Mouse (Mus musculus) spleen, postnatal 4 days (tissue): ENCODE measurements around the gene Tnxb.
A peak's percentile ranks its signal among the peaks of the same experiment; 100 is the strongest.
"Not testable (repeated sequence)": the region's sequence is repeated elsewhere in the genome, so short reads cannot be mapped to it uniquely, and the experiment has no call there.

ENCODE experiments used
- DNase-seq, 2 experiments: peaks; one replicate each; pipeline ENCODE4 v3.0.0; 2022; ENCODE audit warnings: low spot score in 2 of 2

Gene Tnxb

DNA sequence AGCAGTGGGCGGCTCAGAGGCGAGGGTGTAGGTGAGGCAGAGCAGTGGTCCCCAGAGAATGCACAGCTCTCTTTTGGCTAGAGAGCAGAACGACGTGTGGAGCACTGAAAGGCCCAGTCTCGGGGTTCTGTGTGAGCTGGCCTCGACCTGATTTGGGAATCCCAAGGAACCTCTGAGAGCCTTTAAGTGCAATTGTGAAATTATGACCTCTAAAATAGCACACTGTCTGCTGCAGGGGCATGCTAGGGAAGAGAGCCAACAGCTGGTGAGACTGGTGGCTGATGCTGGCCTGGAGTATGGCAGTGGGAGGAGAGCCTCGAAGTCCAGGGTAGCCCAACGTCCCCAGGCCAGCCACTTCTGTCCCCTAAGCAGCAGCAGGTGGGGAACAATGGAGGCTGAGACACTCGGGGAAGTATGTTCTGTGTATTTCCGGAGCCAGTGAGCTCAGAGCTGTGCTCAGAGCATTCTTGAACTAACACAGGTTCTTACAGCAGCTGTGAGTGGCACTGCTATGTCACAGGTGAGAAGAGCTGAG lies 13.4 kb downstream of the Tnxb start:
- no peak for DNase-seq

DNA sequence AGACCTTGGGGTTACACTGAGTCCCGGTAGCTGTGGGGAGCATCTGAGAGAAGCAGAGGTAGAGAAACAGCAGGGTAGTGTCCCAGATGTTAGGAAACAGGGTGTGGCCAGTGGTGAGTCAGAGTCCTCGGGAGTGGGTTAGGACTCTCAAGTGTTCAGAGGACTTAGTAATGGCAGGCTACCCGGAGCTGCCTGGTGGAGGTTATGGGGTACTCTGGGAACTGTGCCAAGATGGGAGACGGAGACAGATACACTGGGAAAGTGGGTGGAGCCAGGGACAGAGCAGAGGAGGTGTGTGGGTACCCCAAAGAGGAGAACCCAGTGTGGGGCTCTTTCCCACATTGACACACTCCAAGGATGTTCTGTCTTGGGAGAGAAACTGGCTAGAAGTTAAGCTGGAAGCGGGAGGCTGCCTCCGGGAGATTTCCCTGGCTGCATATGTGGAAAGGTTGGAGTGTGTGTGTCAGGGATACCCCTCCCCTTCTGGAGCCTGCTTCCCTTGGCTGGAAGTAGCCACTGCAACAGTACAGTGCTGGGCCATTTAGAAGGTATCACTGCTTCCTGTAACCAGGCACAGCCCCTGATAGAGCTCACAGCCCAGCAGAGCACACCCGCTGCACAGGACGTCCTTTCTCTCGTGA lies 14.0 kb downstream of the Tnxb start:
- DNase-seq = no peak

DNA sequence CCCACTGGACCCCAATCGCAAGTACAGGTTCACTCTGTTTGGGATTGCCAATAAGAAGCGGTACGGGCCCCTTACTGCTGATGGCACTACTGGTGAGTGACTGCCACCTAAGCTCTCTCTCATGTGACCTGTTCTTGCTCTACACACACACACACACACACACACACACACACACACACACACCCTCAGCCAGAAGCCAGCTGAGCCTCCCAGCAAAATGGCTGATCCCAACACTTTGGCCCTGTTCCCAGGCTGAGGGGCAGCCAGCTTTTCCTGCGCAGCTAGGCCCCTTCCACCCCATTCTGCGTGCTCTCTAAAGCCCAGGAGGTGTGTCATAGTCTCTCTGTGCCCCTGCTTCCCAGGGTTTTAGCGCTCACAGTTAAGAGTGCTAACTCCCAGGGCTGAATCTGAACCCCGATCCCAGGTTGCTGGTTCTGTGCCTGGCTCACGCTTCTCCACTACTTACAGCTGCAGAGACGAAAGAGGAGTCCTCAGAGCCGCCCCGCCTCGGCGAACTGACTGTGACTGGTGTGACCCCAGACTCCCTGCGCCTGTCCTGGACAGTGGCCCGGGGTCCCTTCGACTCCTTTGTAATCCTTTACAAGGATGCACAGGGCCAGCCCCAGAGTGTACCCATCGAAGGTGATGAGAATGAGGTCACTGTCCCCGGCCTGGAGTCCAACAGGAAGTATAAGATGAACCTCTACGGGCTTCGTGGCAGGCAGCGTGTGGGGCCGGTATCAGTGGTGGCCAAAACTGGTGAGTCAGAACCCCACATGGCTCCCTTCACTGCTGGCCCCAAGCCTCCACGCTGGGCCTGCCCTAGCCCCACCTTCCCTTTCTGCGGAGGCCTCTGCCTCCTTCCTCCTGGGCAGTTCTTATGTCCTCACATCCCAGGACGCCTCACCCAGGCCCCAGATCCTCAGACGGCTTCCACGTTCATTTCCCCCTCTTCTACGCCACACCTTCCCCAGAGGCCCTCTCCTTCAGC lies 15.1 kb downstream of the Tnxb start:
- no peak for DNase-seq

DNA sequence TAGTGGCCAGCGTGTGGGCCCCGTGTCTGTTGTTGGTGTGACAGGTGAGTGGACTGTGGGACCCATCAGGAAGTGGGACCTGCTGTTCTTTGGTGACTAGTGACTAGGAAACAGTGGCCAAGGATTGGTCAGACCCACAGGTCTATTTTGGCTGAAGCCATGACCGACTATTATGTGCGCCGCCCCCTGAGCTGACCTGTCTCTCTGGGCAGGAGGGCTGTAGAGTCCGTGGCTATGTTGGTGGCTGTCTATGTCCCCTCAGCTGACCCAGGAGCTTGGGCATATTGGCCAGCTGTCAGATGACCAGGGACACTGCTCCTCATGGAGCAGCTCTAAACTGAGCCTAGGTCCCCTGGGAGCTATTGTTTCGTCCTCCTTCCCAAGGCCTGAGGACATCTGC lies 18.6 kb downstream of the Tnxb start:
- DNase-seq = no peak

DNA sequence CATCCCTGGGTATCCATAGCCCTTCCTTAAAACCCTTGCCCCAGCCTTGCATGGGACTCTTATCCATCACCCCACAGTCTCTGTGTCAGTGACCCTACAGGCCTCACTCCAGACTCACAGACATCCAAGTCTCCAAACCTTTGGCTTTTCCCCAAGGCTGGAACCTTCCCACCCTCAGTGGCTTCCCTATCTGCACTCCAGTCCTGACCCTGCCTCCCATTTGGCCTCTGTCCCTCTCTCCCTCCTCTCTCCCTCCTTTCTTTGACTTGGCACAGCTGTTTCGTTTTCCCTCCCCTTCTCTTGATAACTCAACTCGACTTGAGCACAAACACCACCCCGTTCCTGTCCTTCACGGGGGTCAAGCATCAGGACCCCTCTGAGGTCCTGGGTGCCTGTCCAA lies 20.1 kb downstream of the Tnxb start:
- DNase-seq = no peak

DNA sequence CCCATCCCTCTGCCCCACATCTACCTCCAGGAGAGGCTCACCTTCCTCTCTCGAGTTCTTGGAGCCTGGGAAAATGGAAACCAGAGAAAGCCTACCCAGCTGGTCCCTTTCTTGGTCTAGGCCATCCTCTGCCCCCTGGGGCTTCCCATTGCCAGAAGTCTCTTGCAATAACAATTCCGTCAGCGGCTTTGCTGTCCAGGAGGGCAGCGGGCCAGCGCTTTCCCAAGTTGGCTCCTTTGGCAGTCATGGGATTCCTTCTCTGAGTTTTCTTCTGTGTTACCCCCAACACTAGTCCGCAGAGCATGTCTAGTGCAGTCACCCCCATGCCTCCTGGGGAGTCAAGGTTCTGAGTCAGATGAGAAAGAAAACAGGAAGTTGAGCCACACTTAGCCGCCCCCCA lies 22.6 kb downstream of the Tnxb start:
- DNase-seq = no peak

DNA sequence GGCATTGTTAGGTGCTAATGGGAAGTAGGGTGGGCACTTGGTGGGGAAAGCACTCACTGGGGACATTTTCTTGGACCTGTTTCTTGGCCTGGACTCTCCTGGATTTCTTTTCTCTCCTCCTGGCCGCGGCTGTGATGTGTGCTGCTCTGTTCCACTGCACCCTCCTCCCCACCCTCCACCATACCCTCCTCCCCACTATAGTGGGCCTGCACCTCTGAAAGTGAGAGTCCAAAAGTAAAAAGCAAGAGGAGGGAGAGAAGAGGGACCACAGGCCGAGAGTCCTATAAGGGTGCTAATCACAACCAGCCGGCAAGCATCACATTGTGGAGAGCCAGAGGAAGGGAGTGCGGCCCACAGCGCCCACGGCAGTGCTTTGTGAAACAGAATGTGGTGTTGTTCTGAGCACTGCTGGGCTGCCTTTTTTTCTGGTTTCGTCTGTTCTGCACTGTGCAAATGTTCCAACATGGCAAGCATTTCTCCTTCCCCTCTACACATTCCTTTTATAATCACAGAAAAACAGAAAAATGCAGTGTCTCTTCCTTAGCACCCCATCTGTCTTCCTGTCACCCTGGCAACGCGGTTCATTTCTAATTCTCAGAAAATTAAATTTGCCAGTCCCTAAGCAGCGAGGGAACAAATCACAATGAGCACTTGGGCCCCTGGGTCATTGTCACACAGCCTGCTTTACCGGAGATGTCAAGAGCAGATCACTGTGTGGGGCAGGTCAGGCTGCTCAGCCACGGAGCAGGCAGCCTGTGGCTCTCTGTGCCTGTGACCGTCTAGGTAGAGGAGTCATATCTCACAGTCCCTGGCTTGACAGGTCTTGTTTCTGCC lies 29.5 kb downstream of the Tnxb start:
- no peak for DNase-seq

DNA sequence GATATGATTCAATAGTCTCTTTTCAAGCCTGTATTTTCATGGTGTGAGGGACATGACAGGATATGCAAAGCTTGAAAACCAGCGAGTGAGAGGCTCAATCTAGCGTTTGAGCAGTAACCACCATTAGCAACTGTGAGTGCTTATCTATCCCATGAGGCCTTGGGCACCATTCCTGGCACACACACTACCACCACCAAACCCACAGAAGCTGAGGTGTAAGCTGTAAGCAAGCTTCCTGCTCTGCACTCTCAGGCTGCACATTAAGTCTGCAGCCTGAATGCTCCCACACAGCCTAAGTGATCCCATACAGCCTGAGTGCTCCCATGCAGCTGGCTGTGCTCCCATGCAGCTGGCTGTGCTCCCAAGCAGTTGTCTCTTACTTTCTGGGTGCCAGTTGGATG lies 30.3 kb downstream of the Tnxb start:
- no peak for DNase-seq

DNA sequence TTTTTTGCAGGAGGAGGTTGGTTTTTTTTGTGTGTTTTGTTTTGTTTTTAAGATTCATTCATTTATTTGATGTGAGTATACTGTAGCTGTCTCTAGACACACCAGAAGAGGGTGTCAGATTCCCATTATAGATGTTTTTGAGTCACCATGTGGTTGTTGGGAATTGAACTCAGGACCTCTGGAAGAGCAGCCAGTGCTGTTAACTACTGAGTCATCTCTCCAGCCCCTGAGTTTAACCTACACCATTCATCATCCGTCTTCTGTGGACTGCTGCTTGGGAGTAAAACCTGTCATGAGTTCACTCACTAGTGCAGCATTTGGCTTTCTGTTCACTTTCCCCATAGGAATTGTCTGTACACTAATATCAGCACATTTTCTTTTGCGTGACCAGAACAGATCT lies 36.1 kb downstream of the Tnxb start:
- DNase-seq = not testable (repeated sequence)

DNA sequence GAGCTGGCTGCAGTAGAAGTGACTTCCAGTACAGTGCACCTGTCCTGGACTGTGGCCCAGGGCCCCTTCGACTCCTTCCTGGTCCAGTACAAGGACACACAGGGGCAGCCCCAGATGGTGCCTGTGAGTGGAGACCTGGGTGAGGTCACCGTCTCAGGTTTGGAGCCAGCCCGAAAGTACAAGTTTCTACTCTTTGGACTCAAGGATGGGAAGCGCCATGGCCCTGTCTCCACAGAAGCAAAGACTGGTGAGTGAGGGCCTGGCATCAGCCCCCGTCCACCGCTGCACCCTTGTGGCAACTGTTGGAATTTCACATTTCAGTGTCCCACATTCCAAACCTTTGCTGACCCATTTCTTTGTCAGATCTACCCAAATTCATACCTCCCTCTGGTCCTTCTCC lies 42.6 kb downstream of the Tnxb start:
- DNase-seq = peak; percentile 40 to 77

DNA sequence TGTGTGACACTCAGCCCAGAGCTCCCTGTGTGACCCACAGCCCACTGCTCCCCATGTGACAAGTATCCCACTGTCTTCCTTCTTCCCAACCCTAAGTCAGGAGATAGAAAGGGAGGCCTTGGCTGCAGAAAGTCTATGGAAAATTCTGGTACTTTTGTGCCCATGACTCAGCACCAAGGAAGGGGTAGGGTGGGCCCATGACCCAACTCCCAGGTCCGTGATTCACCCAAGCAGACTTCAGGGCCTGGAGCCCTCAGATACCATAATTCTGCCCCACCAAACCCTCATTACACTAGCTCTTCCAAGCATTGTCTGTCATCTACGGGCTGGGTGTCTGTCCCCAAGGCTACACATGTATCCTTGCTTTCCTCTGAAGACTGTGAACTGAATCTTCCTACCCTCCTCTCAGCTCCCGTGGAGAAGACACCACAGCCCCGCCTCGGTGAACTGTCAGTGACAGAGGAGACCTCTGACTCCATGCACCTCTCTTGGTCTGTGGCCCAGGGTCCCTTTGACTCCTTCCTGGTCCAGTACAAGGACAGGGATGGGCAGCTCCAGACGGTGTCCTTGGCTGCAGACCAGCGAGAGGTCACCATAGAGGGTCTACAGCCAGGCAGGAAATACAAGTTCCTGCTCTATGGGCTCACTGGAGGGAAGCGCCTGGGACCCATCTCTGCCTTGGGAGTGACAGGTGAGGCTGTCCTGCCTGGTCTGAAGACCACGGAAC lies 44.0 kb downstream of the Tnxb start:
- DNase-seq = not testable (repeated sequence)

DNA sequence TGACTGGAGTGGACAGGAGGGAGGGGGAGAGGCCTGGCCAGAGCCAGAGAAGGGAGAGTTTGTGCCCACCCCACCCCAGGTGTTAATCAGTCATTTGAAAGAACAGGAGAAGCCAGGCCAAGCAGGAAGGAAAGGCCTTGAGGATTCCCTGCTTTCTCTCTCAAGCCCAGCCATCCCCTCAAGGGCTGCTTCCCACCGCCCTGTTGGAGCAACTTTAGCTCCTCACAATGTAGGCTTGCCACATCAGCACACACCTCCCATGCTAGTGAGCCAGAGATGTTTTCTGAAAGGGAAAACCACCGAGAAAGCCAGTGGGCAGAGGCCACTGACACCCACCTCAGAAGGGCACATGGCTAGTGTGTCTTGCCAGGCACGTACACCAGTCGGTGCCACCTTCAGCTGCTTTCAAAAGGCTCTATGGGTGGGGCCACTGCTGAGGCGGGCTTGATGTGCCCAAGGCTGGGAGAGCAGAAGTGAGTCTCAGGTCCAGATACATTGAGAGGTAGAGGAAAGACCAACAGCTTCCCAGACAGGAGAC lies 44.6 kb downstream of the Tnxb start:
- DNase-seq = not testable (repeated sequence)

DNA sequence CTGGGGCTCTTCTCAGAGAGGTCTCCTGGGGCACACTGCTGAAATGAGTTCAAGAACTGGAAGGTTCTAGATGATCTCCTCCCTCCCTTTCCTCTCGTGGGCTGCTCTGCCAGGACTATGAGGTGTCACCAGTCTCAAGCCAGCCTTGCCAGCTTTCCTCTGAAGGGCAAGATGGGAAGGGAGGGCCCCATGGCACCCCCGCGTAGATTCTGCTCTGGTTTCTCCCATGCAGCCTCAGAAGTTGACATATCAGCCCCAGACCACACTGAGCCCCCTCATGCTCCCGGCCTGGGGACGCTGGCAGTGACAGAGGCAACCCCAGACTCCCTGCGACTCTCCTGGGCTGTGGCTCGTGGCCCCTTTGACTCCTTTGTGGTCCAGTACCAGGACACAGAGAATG lies 45.1 kb downstream of the Tnxb start:
- DNase-seq = not testable (repeated sequence)

DNA sequence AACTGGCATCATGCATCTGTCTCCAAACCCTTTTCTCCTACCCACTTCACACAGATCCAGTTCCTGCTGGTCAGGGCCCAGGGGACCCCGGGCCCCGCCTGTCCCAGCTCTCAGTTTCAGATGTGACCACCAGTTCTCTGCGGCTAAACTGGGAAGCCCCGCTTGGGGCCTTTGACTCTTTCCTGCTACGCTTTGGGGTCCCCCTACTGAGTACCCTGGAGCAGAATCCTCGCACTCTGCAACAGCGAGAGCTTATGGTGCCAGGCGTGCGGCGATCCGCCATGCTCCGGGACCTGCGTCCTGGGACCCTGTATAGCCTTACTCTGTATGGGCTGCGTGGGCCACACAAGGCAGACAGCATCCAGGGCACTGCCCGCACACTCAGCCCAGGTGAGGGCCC lies 45.9 kb downstream of the Tnxb start:
- no peak for DNase-seq

DNA sequence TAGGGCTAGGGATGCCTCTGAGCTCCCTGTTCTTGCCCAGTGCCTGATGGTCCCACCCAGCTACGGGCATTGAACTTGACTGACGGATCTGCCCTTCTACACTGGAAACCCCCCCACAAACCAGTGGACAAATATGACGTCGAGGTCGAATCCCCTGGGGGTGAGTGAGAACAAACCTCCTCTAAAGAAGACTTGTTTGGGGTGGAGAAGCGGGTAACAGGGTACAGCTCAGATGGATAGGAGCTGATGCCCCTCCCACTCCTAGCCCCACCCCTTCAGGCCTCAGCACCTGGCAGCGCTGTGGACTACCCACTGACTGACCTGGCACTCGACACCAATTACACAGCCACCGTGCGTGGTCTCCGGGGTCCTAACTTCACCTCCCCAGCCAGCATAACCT lies 47.1 kb downstream of the Tnxb start:
- no peak for DNase-seq

DNA sequence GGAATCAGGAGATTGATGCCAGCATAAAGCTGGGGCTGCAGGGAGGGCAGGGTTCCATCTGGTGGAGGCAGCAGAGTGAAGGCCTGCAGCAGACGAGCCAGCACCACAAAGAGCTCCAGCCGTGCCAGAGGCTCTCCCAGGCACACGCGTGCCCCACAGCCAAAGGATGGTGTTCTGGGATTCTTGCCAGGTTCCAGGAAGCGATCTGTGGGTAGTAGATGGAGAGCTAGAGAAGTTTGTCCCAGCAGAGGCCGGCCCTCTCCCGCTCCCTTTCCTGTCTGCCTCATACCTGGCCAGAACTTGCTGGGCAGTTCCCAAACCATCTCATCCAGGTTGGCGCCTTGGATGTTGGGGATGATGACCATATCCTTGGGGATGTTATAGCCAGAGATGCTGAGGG lies 49.6 kb downstream of the Tnxb start:
- not testable (repeated sequence) for DNase-seq

DNA sequence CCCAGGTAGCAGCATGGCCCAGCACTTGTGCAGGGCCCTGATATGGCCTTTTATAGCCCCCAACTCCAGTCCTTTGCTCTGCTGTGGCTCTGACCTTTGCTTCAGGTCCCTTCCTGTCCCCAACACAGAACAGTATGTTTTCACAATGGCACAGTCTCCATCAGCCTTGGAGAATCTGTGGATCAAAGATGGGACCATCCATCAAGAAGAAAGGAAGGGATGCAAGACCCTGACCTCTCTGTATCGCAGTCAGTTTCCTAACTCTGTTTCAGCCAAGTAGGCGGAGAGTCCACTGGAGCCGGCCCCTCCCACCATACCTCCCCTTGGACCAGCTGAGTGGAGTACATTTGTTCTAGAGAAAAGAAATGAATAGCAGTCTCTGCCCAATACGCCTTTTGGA lies 51.9 kb downstream of the Tnxb start:
- DNase-seq = not testable (repeated sequence)

DNA sequence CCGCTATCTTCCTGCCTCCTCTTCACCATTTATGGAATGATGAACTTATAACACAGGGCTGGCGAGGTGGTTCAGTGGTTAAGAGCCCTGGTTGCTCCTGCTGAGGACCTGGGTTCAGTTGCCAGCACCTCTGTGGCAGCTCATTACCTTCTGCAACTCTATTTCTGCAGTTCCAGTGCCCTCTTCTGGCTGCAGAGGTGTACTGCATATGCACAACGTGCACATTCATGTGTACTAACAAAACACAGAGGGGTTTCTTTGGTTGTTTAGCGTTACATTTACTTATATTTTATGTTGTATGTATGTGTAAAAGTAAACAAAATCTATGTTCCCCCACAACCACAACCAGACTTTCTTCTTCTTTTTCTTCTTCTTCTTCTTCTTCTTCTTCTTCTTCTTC lies 52.7 kb downstream of the Tnxb start:
- DNase-seq = no peak

DNA sequence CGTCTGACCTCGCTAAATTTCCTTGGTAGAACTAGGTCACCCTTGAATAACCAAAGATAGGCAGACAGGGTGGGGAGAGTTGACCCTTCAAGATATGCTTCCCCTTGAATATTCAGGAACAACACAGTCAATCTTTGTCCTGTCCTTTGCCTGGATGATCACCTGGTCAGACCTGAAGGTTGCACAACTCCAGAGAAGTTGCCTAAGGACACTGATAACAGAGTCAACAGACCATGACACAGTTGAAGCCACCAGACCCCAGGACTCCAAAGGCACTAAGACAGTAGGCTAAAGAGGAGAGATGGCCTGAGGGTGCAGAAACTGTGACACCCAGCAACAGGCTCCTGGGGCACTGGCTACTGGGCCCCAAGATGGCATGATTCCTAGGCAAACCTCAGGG lies 57.6 kb downstream of the Tnxb start:
- no peak for DNase-seq

DNA sequence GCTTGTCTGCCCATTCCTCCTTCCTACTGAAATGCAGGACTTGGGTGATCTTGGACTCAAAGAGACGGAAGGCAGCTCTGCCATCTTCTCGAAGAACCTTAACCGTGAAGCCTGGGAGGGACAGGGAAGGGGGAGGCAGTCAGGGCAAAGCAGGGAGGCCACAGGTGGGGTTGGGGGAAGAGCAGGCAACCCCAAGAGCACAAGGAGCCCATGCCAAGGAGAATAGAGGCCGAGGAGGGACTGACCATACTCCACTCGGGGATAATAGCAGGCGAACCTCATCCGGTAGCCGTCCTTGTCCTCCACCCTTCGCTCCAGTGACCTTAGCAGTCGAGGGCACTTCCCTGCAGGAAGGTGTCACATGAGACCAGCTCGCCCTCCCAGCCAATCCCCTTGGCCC lies 58.8 kb downstream of the Tnxb start:
- DNase-seq = peak in 1 of 2 experiments; percentile 41
